Mouse (Mus musculus): ENCODE measurements at regions not wholly inside any gene's neighbourhood (a gene's known extent, or its start where the extent isn't known, plus 50 kb on each side); places are given as distances from the start of the nearest gene placed in this dataset.

DNA sequence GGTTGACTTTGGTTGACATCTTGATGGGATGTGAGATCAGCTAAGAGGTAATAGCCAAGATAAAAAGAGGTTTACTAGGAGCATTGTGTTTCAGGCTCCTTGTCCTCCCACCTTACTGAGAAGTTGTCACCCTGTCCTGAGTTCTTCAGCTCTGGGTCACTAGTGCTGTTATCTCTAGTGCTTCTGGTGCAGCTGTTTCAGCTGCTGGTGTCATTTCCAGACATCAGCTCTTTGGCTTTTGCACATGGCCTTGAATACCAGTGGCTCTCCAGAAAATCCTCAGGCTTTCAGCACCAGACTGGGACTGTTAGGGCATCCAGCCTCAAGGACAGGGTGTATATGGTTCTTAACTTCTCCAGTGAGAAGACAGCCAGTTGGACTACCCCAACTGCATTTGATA is 697.9 kb upstream of the Ncam2 start:
- H3K27ac ChIP-seq (replicated peaks; ENCODE audit: low read depth, low read length) = no peak overlapping the region
- H3K36me3 ChIP-seq (replicated peaks; ENCODE audit: control insufficient read depth, insufficient read depth, low read depth, low read length) = no peaks in the 10 kb centered on the region
- no peak overlapping the region for H3K4me2 ChIP-seq (ENCODE audit: low read depth, low read length)
- H3K4me1 ChIP-seq (ENCODE audit: control insufficient read depth, insufficient read depth, low read length) = no peaks in the 10 kb centered on the region
- H3K4me3 ChIP-seq (ENCODE audit: low read depth, low read length) = no peak overlapping the region
- H3K9me3 ChIP-seq (replicated peaks; ENCODE audit: control insufficient read depth, low read length) = no peaks in the 10 kb centered on the region
- H3K9ac ChIP-seq (replicated peaks; ENCODE audit: low read length) = no peak overlapping the region
- DNase-seq (ENCODE audit: low spot score) (no peak), ATAC-seq (replicated peaks; ENCODE audit: insufficient number of reproducible peaks, low FRiP score, low TSS enrichment, low read depth) (no peak)
- no peaks in the 10 kb centered on the region for H3K27me3 ChIP-seq (ENCODE audit: control insufficient read depth, insufficient read depth, low read length)

DNA sequence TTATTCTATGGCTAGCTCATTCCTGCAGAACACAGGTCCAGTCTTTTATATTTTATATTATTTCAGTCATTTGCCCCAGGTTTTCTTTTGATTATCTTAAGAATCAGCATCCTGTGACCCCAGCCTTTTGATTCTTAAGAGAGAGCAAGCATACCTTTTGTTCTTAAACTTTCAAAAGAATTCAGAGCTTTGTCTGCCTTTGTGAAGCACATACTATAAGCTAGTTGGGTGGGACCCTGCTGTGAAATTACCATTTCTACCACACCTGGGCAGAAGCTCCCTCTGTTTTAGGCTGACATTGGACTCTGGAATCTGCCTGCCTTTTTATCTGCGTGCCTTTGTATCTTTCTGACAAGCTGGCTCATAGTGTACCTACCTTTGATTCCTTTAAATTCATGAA is 697.2 kb upstream of the Ncam2 start:
- H3K27me3 ChIP-seq (ENCODE audit: control insufficient read depth, insufficient read depth, low read length) = no peaks in the 10 kb centered on the region
- no peaks in the 10 kb centered on the region for H3K4me1 ChIP-seq (ENCODE audit: control insufficient read depth, insufficient read depth, low read length)
- no peak overlapping the region for H3K4me2 ChIP-seq (ENCODE audit: low read depth, low read length)
- no peaks in the 10 kb centered on the region for H3K36me3 ChIP-seq (replicated peaks; ENCODE audit: control insufficient read depth, insufficient read depth, low read depth, low read length)
- H3K27ac ChIP-seq (replicated peaks; ENCODE audit: low read depth, low read length) = no peak overlapping the region
- WGBS = 37% methylated on average over 1 of the region's 1 CpGs
- ATAC-seq (replicated peaks; ENCODE audit: insufficient number of reproducible peaks, low FRiP score, low TSS enrichment, low read depth) (no peak), DNase-seq (ENCODE audit: low spot score) (no peak)
- H3K9me3 ChIP-seq (replicated peaks; ENCODE audit: control insufficient read depth, low read length) = no peaks in the 10 kb centered on the region
- no peak overlapping the region for H3K4me3 ChIP-seq (ENCODE audit: low read depth, low read length)
- H3K9ac ChIP-seq (replicated peaks; ENCODE audit: low read length) = no peak overlapping the region

DNA sequence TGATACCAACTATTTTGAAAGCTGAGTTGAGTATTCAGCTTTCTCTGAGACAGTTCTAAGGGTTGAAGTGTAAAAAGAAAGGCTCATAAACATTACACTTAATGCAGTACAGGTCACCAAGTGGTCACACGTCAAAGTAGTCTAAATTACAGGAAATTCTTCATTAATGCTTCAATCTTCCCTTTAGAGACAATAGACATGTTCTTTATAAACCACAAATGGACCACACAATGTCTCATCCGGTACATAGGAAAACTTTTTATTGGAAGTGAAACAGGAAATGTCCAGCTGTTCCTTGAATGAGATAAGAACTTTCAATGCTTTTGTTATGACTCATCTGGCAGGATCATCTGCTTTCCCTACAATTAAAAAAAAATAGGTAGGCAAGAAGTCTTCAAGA is 687.8 kb upstream of the Ncam2 start:
- H3K36me3 ChIP-seq (replicated peaks; ENCODE audit: control insufficient read depth, insufficient read depth, low read depth, low read length) = no peaks in the 10 kb centered on the region
- H3K27ac ChIP-seq (replicated peaks; ENCODE audit: low read depth, low read length) = no peak overlapping the region
- no peaks in the 10 kb centered on the region for H3K9me3 ChIP-seq (replicated peaks; ENCODE audit: control insufficient read depth, low read length)
- no peak overlapping the region for H3K4me2 ChIP-seq (ENCODE audit: low read depth, low read length)
- H3K27me3 ChIP-seq (ENCODE audit: control insufficient read depth, insufficient read depth, low read length) = no peaks in the 10 kb centered on the region
- no peak for ATAC-seq (replicated peaks; ENCODE audit: insufficient number of reproducible peaks, low FRiP score, low TSS enrichment, low read depth)
- no peak for DNase-seq (ENCODE audit: low spot score)
- WGBS = 46% methylated on average over 2 of the region's 2 CpGs
- H3K4me1 ChIP-seq (ENCODE audit: control insufficient read depth, insufficient read depth, low read length) = no peaks in the 10 kb centered on the region
- H3K4me3 ChIP-seq (ENCODE audit: low read depth, low read length) = no peak overlapping the region
- no peak overlapping the region for H3K9ac ChIP-seq (replicated peaks; ENCODE audit: low read length)

DNA sequence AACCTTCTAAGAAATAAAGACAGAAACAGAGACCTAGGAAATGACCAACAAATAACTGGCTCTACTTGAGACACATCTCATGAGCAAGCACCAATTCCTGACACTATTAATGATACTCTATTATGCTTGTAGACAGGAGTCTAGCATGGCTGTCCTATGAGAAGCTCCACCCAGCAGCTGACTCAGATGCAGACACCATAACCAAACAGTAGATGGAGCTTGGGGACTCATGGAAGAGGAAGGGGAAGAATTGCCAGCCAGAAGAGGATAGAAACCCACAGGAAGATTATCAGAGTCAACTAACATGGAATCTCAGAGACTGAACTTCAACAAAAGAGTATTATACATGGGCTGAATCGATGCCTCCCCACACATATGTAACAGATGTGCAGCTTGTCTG is 662.5 kb upstream of the Ncam2 start:
- H3K4me1 ChIP-seq (ENCODE audit: control insufficient read depth, insufficient read depth, low read length) = no peaks in the 10 kb centered on the region
- ATAC-seq (replicated peaks; ENCODE audit: insufficient number of reproducible peaks, low FRiP score, low TSS enrichment, low read depth) = no peak

DNA sequence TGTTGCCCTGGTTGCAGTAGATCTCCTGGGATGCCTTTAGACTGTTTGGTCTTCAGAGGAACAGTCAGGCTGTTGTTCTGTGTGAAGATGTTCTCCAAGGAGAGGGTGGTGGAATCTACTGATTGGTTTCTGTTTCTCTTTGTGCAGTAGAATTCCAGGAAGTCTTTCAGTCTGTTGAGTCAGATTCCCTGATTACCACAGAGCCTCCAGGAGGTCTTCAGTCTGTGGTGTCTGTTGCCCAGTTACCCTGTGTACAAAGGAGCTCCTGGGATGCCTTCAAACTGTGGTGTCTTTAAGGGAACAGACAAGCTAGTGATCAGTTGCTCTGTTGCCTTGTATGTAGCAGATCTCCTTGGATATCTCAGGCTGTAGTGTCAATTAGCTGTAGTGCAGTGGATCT is 653.9 kb upstream of the Ncam2 start:
- Histone ChIP-seq H3K4me2 (ENCODE audit: low read depth, low read length) (no peak overlapping the region), H3K9me3 (replicated peaks; ENCODE audit: control insufficient read depth, low read length) (no peaks in the 10 kb centered on the region), H3K9ac (replicated peaks; ENCODE audit: low read length) (no peak overlapping the region), H3K4me1 (ENCODE audit: control insufficient read depth, insufficient read depth, low read length) (no peaks in the 10 kb centered on the region), H3K27me3 (ENCODE audit: control insufficient read depth, insufficient read depth, low read length) (no peaks in the 10 kb centered on the region), H3K27ac (replicated peaks; ENCODE audit: low read depth, low read length) (no peak overlapping the region), H3K36me3 (replicated peaks; ENCODE audit: control insufficient read depth, insufficient read depth, low read depth, low read length) (no peaks in the 10 kb centered on the region), H3K4me3 (ENCODE audit: low read depth, low read length) (no peak overlapping the region)
- no peak for DNase-seq (ENCODE audit: low spot score)
- ATAC-seq (replicated peaks; ENCODE audit: insufficient number of reproducible peaks, low FRiP score, low TSS enrichment, low read depth) = no peak

More for the DNA sequence above, 662.5 kb upstream of the Ncam2 start:
- Histone ChIP-seq H3K4me2 (ENCODE audit: low read depth, low read length) (no peak overlapping the region), H3K9ac (replicated peaks; ENCODE audit: low read length) (no peak overlapping the region), H3K36me3 (replicated peaks; ENCODE audit: control insufficient read depth, insufficient read depth, low read depth, low read length) (no peaks in the 10 kb centered on the region), H3K27ac (replicated peaks; ENCODE audit: low read depth, low read length) (no peak overlapping the region), H3K4me3 (ENCODE audit: low read depth, low read length) (no peak overlapping the region), H3K9me3 (replicated peaks; ENCODE audit: control insufficient read depth, low read length) (no peaks in the 10 kb centered on the region), H3K27me3 (ENCODE audit: control insufficient read depth, insufficient read depth, low read length) (no peaks in the 10 kb centered on the region)
- peak; percentile 1 for DNase-seq (ENCODE audit: low spot score)
- WGBS = 76% methylated on average over 1 of the region's 1 CpGs

DNA sequence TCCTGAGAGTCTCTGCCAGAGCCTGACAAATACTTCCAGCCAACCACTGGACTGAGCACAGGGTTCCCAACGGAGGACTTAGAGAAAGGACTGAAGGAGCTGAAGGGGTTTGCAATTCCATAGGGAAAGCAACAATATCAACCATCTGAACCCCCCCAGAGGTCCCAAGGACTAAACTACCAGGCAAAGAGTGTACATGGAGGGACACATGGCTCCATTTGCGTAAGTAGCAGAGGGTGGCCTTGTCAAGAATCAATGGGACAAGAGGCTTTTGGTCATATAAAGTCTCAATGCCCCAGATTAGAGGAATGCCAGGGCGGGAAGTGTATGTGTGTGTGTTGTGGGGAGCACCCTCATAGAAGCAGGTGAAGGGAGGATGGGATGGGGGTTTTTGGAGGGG is 633.4 kb upstream of the Ncam2 start:
- no peak overlapping the region for H3K27ac ChIP-seq (replicated peaks; ENCODE audit: low read depth, low read length)
- no peak overlapping the region for H3K4me3 ChIP-seq (ENCODE audit: low read depth, low read length)
- no peaks in the 10 kb centered on the region for H3K27me3 ChIP-seq (ENCODE audit: control insufficient read depth, insufficient read depth, low read length)
- no peaks in the 10 kb centered on the region for H3K4me1 ChIP-seq (ENCODE audit: control insufficient read depth, insufficient read depth, low read length)
- no peaks in the 10 kb centered on the region for H3K36me3 ChIP-seq (replicated peaks; ENCODE audit: control insufficient read depth, insufficient read depth, low read depth, low read length)
- no peak overlapping the region for H3K4me2 ChIP-seq (ENCODE audit: low read depth, low read length)
- no peak for DNase-seq (ENCODE audit: low spot score)
- H3K9ac ChIP-seq (replicated peaks; ENCODE audit: low read length) = no peak overlapping the region
- WGBS = 72% methylated on average over 3 of the region's 3 CpGs
- ATAC-seq (replicated peaks; ENCODE audit: insufficient number of reproducible peaks, low FRiP score, low TSS enrichment, low read depth) = no peak
- no peaks in the 10 kb centered on the region for H3K9me3 ChIP-seq (replicated peaks; ENCODE audit: control insufficient read depth, low read length)

DNA sequence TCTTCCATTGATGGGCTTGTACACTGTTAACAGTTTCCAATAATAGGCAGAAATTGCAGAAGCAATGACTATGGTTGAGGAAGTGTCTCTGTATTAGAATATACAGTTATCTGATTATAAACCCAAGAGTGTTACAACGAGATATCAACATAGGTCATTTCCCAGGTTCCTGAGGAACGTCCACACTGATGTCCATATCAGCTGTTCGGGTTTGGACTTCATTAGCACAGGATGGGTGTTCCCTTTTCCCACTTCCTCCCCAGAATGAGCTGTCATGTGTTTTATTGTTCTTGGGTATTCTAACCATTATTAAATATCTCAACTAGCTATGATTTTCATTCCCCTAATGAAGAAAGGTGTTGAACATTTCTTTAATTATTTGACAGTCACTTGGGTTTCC is 613.2 kb upstream of the Ncam2 start:
- no peak overlapping the region for H3K9ac ChIP-seq (replicated peaks; ENCODE audit: low read length)
- no peaks in the 10 kb centered on the region for H3K4me1 ChIP-seq (ENCODE audit: control insufficient read depth, insufficient read depth, low read length)
- ATAC-seq (replicated peaks; ENCODE audit: insufficient number of reproducible peaks, low FRiP score, low TSS enrichment, low read depth) (no peak), DNase-seq (ENCODE audit: low spot score) (no peak)
- 77% methylated on average over 3 of the region's 3 CpGs for WGBS
- H3K9me3 ChIP-seq (replicated peaks; ENCODE audit: control insufficient read depth, low read length) = no peaks in the 10 kb centered on the region
- no peaks in the 10 kb centered on the region for H3K27me3 ChIP-seq (ENCODE audit: control insufficient read depth, insufficient read depth, low read length)
- H3K36me3 ChIP-seq (replicated peaks; ENCODE audit: control insufficient read depth, insufficient read depth, low read depth, low read length) = no peaks in the 10 kb centered on the region
- H3K4me2 ChIP-seq (ENCODE audit: low read depth, low read length) = no peak overlapping the region
- no peak overlapping the region for H3K27ac ChIP-seq (replicated peaks; ENCODE audit: low read depth, low read length)
- no peak overlapping the region for H3K4me3 ChIP-seq (ENCODE audit: low read depth, low read length)

DNA sequence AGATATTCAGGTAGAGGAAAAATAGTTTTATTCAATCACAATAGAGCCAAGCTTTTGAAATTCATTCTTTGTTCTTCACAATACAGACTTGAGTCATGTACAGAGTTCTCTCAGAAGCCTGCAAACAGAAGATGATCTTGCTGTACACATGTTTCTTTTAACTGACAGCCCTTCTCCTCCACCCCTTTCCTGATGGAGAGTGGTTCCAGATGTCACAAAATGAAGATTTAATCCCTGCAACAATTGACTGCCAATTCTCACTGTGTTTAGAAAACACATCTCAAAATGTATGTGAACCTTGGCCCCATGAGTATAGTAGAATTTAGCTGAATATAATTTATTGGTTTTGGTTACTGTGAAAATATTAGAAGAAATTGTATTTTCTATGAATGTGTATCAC is 596.6 kb upstream of the Ncam2 start:
- Histone ChIP-seq H3K4me2 (ENCODE audit: low read depth, low read length) (no peak overlapping the region), H3K9me3 (replicated peaks; ENCODE audit: control insufficient read depth, low read length) (no peaks in the 10 kb centered on the region), H3K4me1 (ENCODE audit: control insufficient read depth, insufficient read depth, low read length) (no peaks in the 10 kb centered on the region; the same call in 1 of the 2 replicates), H3K4me3 (ENCODE audit: low read depth, low read length) (no peak overlapping the region), H3K27ac (replicated peaks; ENCODE audit: low read depth, low read length) (no peak overlapping the region), H3K36me3 (replicated peaks; ENCODE audit: control insufficient read depth, insufficient read depth, low read depth, low read length) (no peaks in the 10 kb centered on the region), H3K9ac (replicated peaks; ENCODE audit: low read length) (no peak overlapping the region), H3K27me3 (ENCODE audit: control insufficient read depth, insufficient read depth, low read length) (no peaks in the 10 kb centered on the region)
- DNase-seq (ENCODE audit: low spot score) (peak; percentile 54), ATAC-seq (replicated peaks; ENCODE audit: insufficient number of reproducible peaks, low FRiP score, low TSS enrichment, low read depth) (no peak)

Data from embryonic facial prominence, embryonic 11.5 days (tissue).